Mouse (Mus musculus): ENCODE results near the gene March1.

DNA sequence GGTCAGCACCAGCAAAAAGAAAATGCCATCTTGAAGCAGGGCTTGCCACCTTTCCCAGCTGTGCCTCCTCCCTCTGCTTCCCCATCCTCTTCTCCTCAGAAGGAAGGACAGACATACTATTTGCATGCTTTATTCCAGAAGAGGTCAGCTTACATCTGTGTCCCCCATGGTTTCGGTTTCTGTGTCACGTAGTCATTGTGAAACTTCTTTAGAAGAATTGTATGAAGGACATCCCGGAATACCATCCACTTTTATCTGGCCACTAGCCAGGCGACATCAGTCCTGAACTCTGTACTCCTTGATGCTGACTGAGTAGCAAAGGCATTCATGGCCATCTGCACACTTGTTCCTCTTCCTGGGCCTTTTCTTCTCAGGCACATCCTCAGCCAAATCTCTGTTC, 820.8 kb downstream of the March1 start:
- TF ChIP-seq CTCF (IDR thresholded peaks at IDR 0.05; ENCODE audit: borderline replicate concordance, control insufficient read depth, extremely low read depth, insufficient read depth, low read length, poor library complexity) = no peak
- no peak for TF ChIP-seq POLR2A (IDR thresholded peaks at IDR 0.05; ENCODE audit: control insufficient read depth, extremely low read depth, insufficient read depth, low read length, poor library complexity)
